Mouse (Mus musculus): Measurements from ENCODE around the gene Aplf.

Aplf gene

DNA sequence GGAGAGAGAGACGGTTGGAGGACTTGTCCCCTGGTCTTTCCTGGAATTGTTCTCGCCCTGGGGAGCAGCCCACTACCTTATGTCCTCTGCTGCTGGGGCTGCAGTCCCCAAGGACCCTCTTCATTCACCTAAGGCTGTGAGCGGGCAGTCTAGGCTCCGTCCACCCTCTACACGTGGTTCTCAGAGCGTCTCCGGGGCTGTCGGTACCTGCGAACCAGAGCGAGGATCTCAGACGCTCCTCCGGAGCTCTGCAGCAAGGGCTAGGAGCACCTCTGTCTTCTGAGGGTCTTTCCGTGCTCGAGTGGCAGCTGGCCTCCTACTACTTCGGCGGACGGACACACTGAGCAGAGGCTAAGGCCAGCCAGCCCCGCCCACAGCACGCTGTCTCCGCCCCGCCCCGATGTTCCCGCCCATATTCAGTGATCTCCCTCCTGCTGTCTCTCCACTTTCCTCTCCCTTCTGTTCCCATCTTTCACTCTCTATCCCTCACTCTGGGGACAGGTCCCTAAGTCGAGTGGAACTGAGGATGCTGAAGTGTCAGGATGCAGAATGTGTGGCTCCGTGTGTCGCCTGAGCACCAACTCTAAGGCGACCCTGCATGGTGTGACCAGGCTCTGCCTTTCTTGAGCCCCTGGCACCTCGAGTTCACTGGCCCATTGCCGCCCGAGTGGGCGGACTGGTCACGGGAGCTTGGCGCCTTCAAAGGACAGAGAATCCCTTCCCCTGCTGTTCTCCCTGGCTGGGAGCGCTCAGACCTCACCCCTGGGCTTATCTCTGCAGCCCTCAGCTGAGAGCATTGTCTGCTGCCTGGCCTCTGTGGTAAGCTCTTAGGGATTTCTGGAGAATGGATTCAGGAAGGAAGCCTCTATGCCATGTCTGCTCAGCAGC is 81.4 kb downstream of the Aplf start, which contains the start of gene Prokr1:
Prokr1 (minus strand) TSS at position 350 of the 888 bp plus-strand sequence.
- no peak for TF ChIP-seq GATA4 (IDR thresholded peaks at IDR 0.05; ENCODE audit: insufficient replicate concordance, low read length)

DNA sequence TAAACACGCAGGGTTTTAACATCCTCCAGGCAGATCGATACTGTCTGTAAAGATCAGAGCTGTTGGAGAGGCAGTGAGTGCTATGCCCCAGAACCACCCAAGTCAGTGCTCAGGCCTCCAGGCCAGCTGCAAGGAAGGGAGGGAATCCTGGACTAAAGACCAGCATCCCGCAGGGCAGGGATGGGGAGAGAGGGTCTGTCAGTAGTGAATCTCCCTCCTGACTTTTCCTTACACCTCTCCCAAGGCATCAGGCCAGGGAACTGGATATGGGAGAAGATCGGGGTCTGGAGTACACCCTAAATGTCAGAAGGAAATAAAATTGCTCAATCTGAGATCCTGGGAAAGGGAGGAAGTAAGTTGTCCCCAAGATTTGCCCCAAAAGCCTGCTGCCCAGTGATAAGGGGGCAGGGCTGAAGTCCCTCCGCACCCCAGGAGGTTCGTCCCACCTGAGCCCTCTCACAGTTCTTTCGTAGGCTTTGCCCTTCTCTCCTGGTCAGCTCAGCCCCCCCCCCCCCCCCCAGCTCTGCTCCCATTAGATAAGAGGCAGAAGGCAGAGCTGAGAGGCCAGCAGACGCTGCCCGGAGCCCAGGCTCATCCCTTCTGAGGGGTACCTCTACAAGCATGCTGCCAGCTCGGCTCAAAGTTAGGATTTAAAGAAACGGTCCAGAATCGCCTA is 82.1 kb downstream of the Aplf start:
- TF ChIP-seq GATA4 (IDR thresholded peaks at IDR 0.05; ENCODE audit: insufficient replicate concordance, low read length) = no peak

DNA sequence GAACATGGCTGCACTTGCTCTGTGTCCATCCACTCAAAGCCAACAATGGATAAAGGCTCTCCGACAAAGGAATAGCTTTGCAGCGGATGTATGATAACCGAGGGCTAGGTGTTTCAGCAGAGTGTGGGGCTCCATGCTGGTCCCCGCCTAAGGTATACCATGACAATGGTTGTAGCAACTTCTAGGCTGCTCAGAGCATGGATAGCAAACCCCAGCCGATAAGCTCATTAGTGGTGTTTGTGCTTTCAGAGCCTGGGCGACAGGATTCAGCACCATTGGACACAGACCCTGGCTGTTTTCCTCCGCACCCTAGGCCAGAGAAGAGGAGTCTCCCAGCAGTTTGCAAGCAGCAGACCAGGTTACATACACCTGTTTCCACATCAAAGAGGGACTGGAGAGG is 88.0 kb downstream of the Aplf start:
- no peak for TF ChIP-seq GATA4 (IDR thresholded peaks at IDR 0.05; ENCODE audit: insufficient replicate concordance, low read length)

DNA sequence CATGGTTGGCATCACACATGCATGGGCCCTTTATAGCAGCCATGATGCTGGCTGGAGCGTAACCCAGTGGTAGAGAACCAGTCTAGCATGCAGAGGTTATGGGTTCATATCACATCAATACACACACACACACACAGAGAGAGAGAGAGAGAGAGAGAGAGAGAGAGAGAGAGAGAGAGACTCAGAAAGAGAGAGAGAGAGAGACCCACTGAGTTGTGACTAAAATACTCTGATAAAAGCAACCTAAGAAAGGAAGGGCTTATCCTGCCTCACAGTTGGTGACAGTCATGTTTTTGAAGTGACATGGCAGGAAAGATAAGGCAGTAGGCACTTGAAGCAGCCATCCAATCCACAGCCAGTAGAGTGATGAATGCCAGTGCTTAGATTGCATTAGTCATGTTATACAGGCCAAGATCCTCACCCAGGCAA is 88.8 kb downstream of the Aplf start:
- no peak for TF ChIP-seq GATA4 (IDR thresholded peaks at IDR 0.05; ENCODE audit: insufficient replicate concordance, low read length)

DNA sequence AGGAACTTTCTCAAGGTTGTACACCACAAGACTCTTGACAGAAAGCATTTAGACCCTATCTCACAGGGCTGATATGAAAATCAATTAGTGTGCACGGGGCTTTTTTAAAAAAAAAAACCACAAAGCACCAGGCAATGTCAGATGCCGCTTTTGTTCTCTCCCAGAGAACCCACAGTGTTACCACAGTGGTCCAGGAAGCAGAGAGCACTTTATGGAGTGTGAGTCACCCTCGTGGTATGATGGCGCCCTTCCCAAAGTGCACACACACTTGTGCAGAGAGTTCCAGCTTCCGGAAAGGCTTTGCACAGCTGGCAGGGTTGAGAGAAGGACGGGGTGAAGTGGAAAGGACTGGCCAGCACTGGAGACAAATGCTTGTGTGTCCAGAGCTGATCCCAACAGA is 89.5 kb downstream of the Aplf start:
- no peak for TF ChIP-seq GATA4 (IDR thresholded peaks at IDR 0.05; ENCODE audit: insufficient replicate concordance, low read length)

DNA sequence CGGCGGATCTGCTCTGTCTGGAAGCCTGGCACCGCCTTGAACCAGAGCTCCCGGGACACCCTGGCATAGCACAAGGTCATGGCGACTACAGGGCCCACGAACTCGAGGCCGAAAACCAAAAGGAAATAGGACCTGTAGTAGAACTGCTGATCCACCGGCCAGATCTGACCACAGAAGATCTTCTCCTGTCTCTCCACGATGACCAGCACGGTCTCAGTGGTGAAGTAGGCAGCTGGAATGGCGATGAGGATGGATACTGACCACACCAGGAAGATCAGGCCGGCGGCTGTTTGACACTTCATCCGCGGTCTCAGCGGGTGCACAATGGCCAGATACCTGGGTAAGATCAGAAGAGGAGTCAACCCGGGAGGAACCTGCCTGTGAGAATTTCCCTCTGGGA is 90.4 kb downstream of the Aplf start:
- TF ChIP-seq GATA4 (IDR thresholded peaks at IDR 0.05; ENCODE audit: insufficient replicate concordance, low read length) = no peak

DNA sequence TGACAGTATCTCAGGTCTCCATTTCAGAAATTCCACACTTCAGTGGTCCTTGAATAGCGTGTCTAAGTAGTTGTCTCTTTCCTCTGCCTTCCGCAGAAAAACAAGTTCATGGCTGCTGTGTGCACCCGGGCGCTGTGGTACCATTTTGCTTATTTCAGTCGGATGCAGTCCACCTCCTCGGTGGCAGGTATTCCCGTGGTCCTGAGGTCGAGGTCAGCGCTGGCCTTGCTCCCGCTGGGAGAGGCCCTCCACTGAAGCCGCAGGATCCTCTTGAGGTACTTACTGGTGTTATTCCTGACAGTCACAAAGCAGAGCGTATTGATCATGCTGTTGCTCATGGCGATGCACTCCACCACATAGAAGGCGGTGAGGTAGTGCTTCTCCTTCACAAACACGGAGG is 90.9 kb downstream of the Aplf start:
- no peak for TF ChIP-seq GATA4 (IDR thresholded peaks at IDR 0.05; ENCODE audit: insufficient replicate concordance, low read length)

All from liver, adult (tissue).